Mouse (Mus musculus): ENCODE measurements at regions not wholly inside any gene's neighbourhood (a gene's known extent, or its start where the extent isn't known, plus 50 kb on each side); places are given as distances from the start of the nearest gene placed in this dataset.
A peak's percentile ranks its signal among the peaks of the same experiment; 100 is the strongest.

GRCm38 (mm10) chr16:95647854-95648253 is 54.0 kb upstream of the Ets2 start:
- DNase-seq (ENCODE audit: low spot score in 2 of 2), result peak; percentile 44 to 52

GRCm38 (mm10) chr16:95642784-95643590 is 56.6 kb upstream of the Erg start:
- no peak for DNase-seq (ENCODE audit: low spot score in 2 of 2)

DNA sequence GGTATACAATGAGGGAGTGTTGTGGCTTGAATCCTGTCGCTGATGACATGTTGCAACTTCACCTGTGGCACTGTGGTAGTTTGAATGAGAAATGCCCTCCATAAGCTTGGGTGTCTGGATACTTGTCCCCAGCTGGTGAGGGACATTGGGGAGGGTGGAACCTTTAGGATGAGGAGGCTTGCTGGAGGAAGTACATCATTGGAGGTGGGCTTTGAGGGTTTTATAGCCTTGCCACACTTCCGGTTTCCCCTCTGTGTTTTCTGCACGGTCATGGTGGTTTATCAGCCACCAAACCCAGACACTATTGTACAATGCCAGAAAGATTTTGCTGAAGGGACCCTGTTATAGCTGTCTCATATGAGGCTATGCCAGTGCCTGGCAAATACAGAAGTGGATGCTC is 54.3 kb upstream of the Erg start:
- DNase-seq (ENCODE audit: low spot score in 2 of 2), result no peak

GRCm38 (mm10) chr16:95639677-95640076 is 53.3 kb upstream of the Erg start:
- DNase-seq (ENCODE audit: low spot score in 2 of 2), result no peak

- DNase-seq (ENCODE audit: low spot score in 2 of 2), result no peak
These were observed 51.5 kb upstream of the Erg start for GRCm38 (mm10) chr16:95637850-95638249.

DNA sequence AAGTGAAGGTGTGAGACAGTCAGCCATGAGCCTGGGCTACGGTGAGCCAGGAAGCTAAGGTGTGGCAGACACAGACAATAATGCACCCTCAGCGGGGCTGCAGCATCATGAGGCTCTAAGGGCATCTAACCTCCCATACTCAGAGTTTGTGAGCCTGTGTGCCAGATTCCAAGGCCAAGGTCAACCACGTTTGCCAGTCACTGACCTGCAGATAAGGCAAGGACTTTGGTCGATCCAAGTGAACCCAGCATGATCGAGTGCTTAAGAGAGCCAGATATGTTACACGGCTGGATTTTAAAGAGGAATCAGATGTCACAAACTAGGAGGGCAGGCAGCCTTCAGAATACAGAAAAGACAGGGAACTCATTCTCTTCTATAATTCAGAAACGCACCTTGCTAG is 50.2 kb upstream of the Erg start:
- DNase-seq (ENCODE audit: low spot score in 2 of 2), result no peak
